Mouse (Mus musculus) erythroblast, embryonic 14.5 days (primary cell): ENCODE measurements around the gene Spesp1. TPM values are rescaled to one million over a fixed set of nuclear protein-coding genes. Genes with fewer than 3 reads are reported as not detected.

Experiments
- H3K27me3 ChIP-seq: 2 replicates; pipeline ENCODE4 v1.6.1; 2012; ENCODE audit warnings: inconsistent platforms; ENCODE audit not compliant: control insufficient read depth
- H3K36me3 ChIP-seq: 2 replicates; pipeline ENCODE4 v1.6.1; 2012; ENCODE audit warnings: mild to moderate bottlenecking, inconsistent platforms; ENCODE audit not compliant: control insufficient read depth
- H3K4me1 ChIP-seq: 2 replicates; pipeline ENCODE4 v1.6.1; 2012; ENCODE audit warnings: inconsistent platforms; ENCODE audit not compliant: control insufficient read depth
- H3K4me3 ChIP-seq: replicated peaks from 2 replicates; pipeline ENCODE3; 2012; ENCODE audit warnings: moderate library complexity, mild to moderate bottlenecking, inconsistent platforms
- H3K9me3 ChIP-seq: 2 replicates; pipeline ENCODE4 v1.6.1; 2012; ENCODE audit warnings: low read length, inconsistent platforms, mixed read lengths; ENCODE audit not compliant: control insufficient read depth
- GATA1 ChIP-seq: IDR thresholded peaks from 2 replicates; pipeline ENCODE4 v1.6.1; 2012; ENCODE audit warnings: low read length, inconsistent platforms, mixed read lengths
- TAL1 ChIP-seq: IDR thresholded peaks from 3 replicates; pipeline ENCODE4 v1.6.1; 2012; ENCODE audit warnings: low read length, inconsistent platforms, mixed read lengths
- polyA plus RNA-seq: library from polyadenylated mRNA; stranded (reverse); fragments of >175 nt; gene quantifications from 2 replicates; pipeline ENCODE4 v1.2.3, GENCODE M21; 2012

Gene Spesp1
- polyA plus RNA-seq, 1 experiment, result not detected

DNA sequence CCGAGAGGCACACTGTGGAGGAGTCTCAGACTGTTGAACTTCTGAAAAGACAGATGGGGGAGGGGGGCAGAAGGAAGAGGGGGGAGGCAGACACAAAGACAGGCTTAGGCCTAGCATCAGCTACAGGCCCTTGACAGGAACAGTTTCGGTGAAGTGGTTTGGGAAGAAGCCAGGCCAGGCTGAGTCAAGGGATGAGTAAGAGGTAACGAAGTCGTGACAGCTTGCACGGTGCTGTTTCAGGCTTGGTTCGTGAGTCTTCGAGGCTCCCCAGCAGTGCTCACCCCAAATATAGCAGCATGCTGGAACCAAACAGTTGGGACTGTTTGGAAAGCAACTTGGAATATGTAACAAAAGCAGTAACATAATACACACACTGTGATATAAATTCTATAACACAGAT lies 2.3 kb upstream of the Spesp1 start:
- no peak for TF ChIP-seq TAL1
- TF ChIP-seq GATA1, result no peak
- no peak overlapping the region for H3K4me3 ChIP-seq

GRCm38 (mm10) chr9:62276899-62277298 lies 5.1 kb downstream of the Spesp1 start:
- no peak overlapping the region for H3K4me3 ChIP-seq
- no peaks in the 10 kb centered on the region for H3K36me3 ChIP-seq
- TF ChIP-seq GATA1 (no peak), TAL1 (no peak)
- H3K4me1 ChIP-seq, result no peaks in the 10 kb centered on the region
- no peaks in the 10 kb centered on the region for H3K27me3 ChIP-seq
- no peaks in the 10 kb centered on the region for H3K9me3 ChIP-seq

More for the DNA sequence above, 2.3 kb upstream of the Spesp1 start:
- Histone ChIP-seq H3K36me3 (no peaks in the 10 kb centered on the region), H3K4me1 (no peaks in the 10 kb centered on the region), H3K27me3 (no peaks in the 10 kb centered on the region), H3K9me3 (no peaks in the 10 kb centered on the region)

GRCm38 (mm10) chr9:62270775-62271399 lies 11.1 kb downstream of the Spesp1 start:
- Histone ChIP-seq H3K36me3 (no peaks in the 10 kb centered on the region), H3K27me3 (no peaks in the 10 kb centered on the region), H3K4me1 (peaks cover under 1% of the 10 kb centered on the region; the same call in 1 of the 2 replicates), H3K4me3 (no peak overlapping the region), H3K9me3 (no peaks in the 10 kb centered on the region)
- TF ChIP-seq TAL1 (no peak), GATA1 (no peak)

DNA sequence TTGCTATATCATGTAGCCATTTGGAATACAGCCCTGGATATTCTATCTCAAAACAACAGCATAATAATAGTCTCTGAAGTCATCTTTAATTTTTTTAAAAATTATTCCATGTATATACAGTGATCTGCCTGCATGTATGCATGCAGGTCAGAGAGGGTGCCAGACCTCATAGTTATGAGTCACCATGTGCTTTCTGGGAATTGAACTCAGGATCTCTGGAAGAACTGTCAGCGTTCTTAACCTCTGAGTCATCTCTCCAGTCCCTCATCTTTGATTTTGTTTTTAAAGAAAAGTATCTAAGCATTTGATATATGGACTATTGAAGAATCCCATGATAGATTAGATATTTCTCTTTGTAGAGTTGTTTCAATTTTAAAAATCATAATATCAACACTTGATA lies 12.8 kb downstream of the Spesp1 start:
- no peaks in the 10 kb centered on the region for H3K27me3 ChIP-seq
- no peaks in the 10 kb centered on the region for H3K36me3 ChIP-seq
- H3K4me1 ChIP-seq, result peaks cover 8% of the 10 kb centered on the region
- H3K9me3 ChIP-seq, result no peaks in the 10 kb centered on the region
- TF ChIP-seq GATA1 (no peak), TAL1 (no peak)
- no peak overlapping the region for H3K4me3 ChIP-seq

GRCm38 (mm10) chr9:62265278-62265677 lies 16.7 kb downstream of the Spesp1 start:
- Histone ChIP-seq H3K4me3 (no peak overlapping the region), H3K9me3 (no peaks in the 10 kb centered on the region), H3K36me3 (no peaks in the 10 kb centered on the region), H3K27me3 (no peaks in the 10 kb centered on the region), H3K4me1 (peaks cover 9% of the 10 kb centered on the region)
- TF ChIP-seq TAL1, result no peak
- no peak for TF ChIP-seq GATA1

DNA sequence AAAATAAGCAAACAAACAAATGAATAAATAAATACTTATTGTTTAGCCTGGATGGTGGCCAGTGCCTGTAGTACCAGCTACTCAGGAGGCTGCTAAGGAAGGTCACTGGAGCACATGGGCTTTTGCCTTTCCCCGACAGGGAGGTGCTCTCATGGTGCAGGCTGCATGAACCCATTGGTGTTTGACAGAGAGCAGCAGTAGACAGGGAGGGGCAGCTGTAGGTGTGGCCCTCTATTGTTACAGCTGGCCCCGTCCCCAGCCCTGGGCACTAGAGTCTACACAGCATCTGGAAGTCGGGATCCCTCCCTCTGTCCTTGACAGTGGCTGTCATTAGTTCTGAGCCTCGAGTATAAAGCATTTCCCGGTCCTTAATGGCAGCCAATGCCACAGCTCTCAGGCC lies 18.4 kb downstream of the Spesp1 start:
- Histone ChIP-seq H3K4me1 (peaks cover 9% of the 10 kb centered on the region), H3K4me3 (no peak overlapping the region), H3K36me3 (no peaks in the 10 kb centered on the region), H3K9me3 (no peaks in the 10 kb centered on the region), H3K27me3 (no peaks in the 10 kb centered on the region)
- TF ChIP-seq GATA1, result no peak
- no peak for TF ChIP-seq TAL1

DNA sequence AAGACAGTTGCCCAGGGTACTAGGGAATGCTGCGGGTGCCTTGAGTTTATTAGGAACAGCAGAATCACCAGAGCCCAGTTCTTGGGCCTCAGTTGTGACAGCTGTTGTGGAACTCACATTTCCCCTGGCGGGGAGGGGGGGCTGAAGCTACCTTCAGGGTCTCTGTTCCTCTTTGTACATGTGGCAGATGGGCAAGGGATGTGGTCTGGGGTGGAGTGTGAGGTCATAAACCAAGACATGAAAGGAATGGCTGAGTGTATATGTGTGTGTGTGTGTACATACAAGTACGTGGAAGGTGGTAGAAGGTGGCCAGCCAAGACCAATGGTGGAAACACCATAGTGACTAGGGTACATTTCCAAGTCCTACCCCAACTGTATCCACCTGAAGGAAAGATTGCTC lies 20.6 kb downstream of the Spesp1 start:
- H3K36me3 ChIP-seq, result no peaks in the 10 kb centered on the region
- peaks cover 9% of the 10 kb centered on the region for H3K4me1 ChIP-seq
- H3K27me3 ChIP-seq, result no peaks in the 10 kb centered on the region
- no peaks in the 10 kb centered on the region for H3K9me3 ChIP-seq
- H3K4me3 ChIP-seq, result no peak overlapping the region
- TF ChIP-seq TAL1, result no peak

DNA sequence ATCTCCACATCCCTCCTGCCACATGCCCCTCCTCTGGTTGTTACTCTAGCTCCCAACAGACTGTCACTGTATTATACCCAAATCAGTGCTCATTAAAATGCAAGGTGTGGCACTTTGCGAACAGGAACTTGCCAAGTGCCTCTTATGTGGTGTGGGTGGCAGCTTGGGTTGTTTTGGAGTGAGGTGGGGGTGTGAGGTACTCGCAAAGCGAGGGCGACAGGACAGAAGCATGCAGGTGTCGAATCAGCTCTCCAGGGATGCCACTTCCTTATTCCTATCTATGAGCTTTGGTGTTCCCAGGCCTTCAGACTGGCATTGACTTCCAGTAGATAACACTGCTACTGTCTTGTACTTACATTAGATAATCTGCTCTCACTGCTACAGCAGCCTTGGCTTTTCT lies 21.0 kb downstream of the Spesp1 start:
- Histone ChIP-seq H3K36me3 (no peaks in the 10 kb centered on the region), H3K9me3 (no peaks in the 10 kb centered on the region), H3K4me3 (no peak overlapping the region), H3K27me3 (no peaks in the 10 kb centered on the region), H3K4me1 (peaks cover 9% of the 10 kb centered on the region)
- no peak for TF ChIP-seq GATA1
- no peak for TF ChIP-seq TAL1

DNA sequence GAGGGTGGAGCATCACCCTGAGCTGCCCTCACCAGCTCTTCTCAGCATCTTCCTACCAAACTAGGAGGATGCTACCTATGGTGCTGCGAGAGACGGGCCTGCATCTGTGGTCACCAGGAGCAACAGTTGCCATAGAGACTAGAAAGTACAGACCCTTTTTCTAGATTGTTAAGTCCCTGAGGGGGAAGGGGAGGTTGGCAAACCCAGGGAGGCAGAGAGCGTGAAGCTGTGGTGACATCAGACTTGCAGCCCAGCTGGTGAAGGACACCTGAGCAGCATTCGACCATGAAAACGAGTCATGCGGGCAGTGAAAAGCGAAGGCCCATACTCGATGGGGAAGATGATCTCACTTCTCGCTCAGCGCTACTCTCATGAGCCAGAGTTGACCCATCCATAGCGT lies 24.0 kb downstream of the Spesp1 start:
- Histone ChIP-seq H3K4me3 (no peak overlapping the region), H3K36me3 (no peaks in the 10 kb centered on the region), H3K4me1 (no peaks in the 10 kb centered on the region), H3K27me3 (no peaks in the 10 kb centered on the region), H3K9me3 (no peaks in the 10 kb centered on the region)
- TF ChIP-seq GATA1 (no peak), TAL1 (no peak)
